Mouse (Mus musculus) CH12.LX (cell line): Measurements from ENCODE around the gene Rapgef6. TPM values are rescaled to one million over a fixed set of nuclear protein-coding genes. Genes with fewer than 3 reads are reported as not detected.
A peak's percentile ranks its signal among the peaks of the same experiment; 100 is the strongest.

Experiments
- DNase-seq: peaks from one replicate; pipeline ENCODE4 v3.0.0-alpha.2; 2013; ENCODE audit errors: extremely low read depth
- H3K27ac ChIP-seq: 2 replicates; pipeline ENCODE4 v1.5.1; 2012; ENCODE audit warnings: low read depth, mild to moderate bottlenecking, control low read depth, moderate library complexity; ENCODE audit not compliant: insufficient read depth
- H3K27me3 ChIP-seq: replicated peaks from 2 replicates; pipeline ENCODE3; 2012; ENCODE audit warnings: inconsistent platforms
- H3K36me3 ChIP-seq, 2 experiments: replicated peaks in 1 of 2; 2 replicates each; pipeline versions ENCODE3 to v1.6.1; 2012; ENCODE audit warnings: inconsistent platforms in 1 of 2, low read length in 1 of 2, mild to moderate bottlenecking in 1 of 2, mixed read lengths in 1 of 2, moderate library complexity in 1 of 2; ENCODE audit not compliant: control insufficient read depth in 1 of 2, insufficient read depth in 1 of 2
- H3K4me1 ChIP-seq, 2 experiments: 2 replicates each; pipeline ENCODE4 v1.6.1; 2012; ENCODE audit warnings: inconsistent platforms in 1 of 2, moderate library complexity in 1 of 2; ENCODE audit not compliant: insufficient read depth in 2 of 2, control insufficient read depth in 1 of 2
- H3K4me2 ChIP-seq: 2 replicates; pipeline ENCODE4 v1.6.1; 2012; ENCODE audit warnings: low read depth, mild to moderate bottlenecking, control low read depth; ENCODE audit not compliant: poor library complexity, insufficient read depth, severe bottlenecking
- H3K4me3 ChIP-seq, 3 experiments: fragments of 150-350 bp in 1 of 3; sonication (generic) in 1 of 3; replicated peaks in 1 of 3; 2 replicates each; pipeline versions ENCODE3 to v1.5.1; 2011 to 2012; ENCODE audit warnings: low read depth in 2 of 3, low read length in 2 of 3, mild to moderate bottlenecking in 2 of 3, moderate library complexity in 2 of 3, control low read depth in 1 of 3, improper control_type of control experiment in 1 of 3, inconsistent platforms in 1 of 3, mixed read lengths in 1 of 3; ENCODE audit not compliant: poor library complexity in 1 of 3
- H3K79me2 ChIP-seq: replicated peaks from 2 replicates; pipeline ENCODE4 v1.6.1; 2012; ENCODE audit warnings: mild to moderate bottlenecking, moderate library complexity; ENCODE audit not compliant: control insufficient read depth, poor library complexity, insufficient read depth, severe bottlenecking; ENCODE audit errors: extremely low read depth
- H3K9ac ChIP-seq: 2 replicates; pipeline ENCODE4 v1.6.1; 2012; ENCODE audit warnings: low read depth, mild to moderate bottlenecking, control low read depth, moderate library complexity; ENCODE audit not compliant: insufficient read depth
- H3K9me3 ChIP-seq: replicated peaks from 2 replicates; pipeline ENCODE3; 2012; ENCODE audit warnings: low read length, inconsistent platforms, mixed read lengths
- CTCF ChIP-seq, 2 experiments: IDR thresholded peaks in 1 of 2; conservative IDR thresholded peaks in 1 of 2; 2 replicates each; pipeline ENCODE4 v1.5.1; 2011 to 2012; ENCODE audit warnings: low read depth in 2 of 2, low read length in 2 of 2, improper control_type of control experiment in 1 of 2, inconsistent platforms in 1 of 2, mild to moderate bottlenecking in 1 of 2, moderate library complexity in 1 of 2
- E2F4 ChIP-seq: IDR thresholded peaks from 2 replicates; pipeline ENCODE4 v1.6.1; 2011; ENCODE audit warnings: low read depth, low read length, improper control_type of control experiment; ENCODE audit not compliant: insufficient replicate concordance
- ELF1 ChIP-seq: IDR thresholded peaks from 2 replicates; pipeline ENCODE4 v1.6.1; 2014; ENCODE audit warnings: low read depth, mild to moderate bottlenecking, inconsistent platforms, low read length, improper control_type of control experiment
- EP300 ChIP-seq: IDR thresholded peaks from 2 replicates; pipeline ENCODE4 v1.6.1; 2011; ENCODE audit warnings: low read length, improper control_type of control experiment
- GABPA ChIP-seq: IDR thresholded peaks from 2 replicates; pipeline ENCODE4 v1.6.1; 2012; ENCODE audit warnings: low read depth, low read length, improper control_type of control experiment, inconsistent platforms; ENCODE audit not compliant: insufficient replicate concordance
- JUN ChIP-seq: IDR thresholded peaks from 2 replicates; pipeline ENCODE4 v1.6.1; 2011; ENCODE audit warnings: low read depth, mild to moderate bottlenecking, low read length, improper control_type of control experiment, moderate library complexity; ENCODE audit not compliant: insufficient read depth
- JUND ChIP-seq: conservative IDR thresholded peaks from 2 replicates; pipeline ENCODE4 v1.6.1; 2011; ENCODE audit warnings: low read depth, low read length, improper control_type of control experiment
- KAT2A ChIP-seq: IDR thresholded peaks from 2 replicates; pipeline ENCODE4 v1.6.1; 2012; ENCODE audit warnings: low read length, improper control_type of control experiment, inconsistent platforms; ENCODE audit not compliant: insufficient replicate concordance
- MYC ChIP-seq: IDR thresholded peaks from 2 replicates; pipeline ENCODE4 v1.6.1; 2011; ENCODE audit warnings: low read depth, mild to moderate bottlenecking, improper control_type of control experiment, low read length
- POLR2A ChIP-seq: IDR thresholded peaks from 2 replicates; pipeline ENCODE4 v1.6.1; 2011; ENCODE audit warnings: low read depth, mild to moderate bottlenecking, improper control_type of control experiment, low read length
- RAD21 ChIP-seq: IDR thresholded peaks from 2 replicates; pipeline ENCODE4 v1.6.1; 2011; ENCODE audit warnings: low read depth, mild to moderate bottlenecking, low read length, improper control_type of control experiment, moderate library complexity
- SIN3A ChIP-seq: IDR thresholded peaks from 2 replicates; pipeline ENCODE4 v1.6.1; 2012; ENCODE audit warnings: low read length, improper control_type of control experiment, inconsistent platforms
- TCF12 ChIP-seq: IDR thresholded peaks from 2 replicates; pipeline ENCODE4 v1.6.1; 2014; ENCODE audit warnings: low read depth, mild to moderate bottlenecking, inconsistent platforms, low read length, improper control_type of control experiment
- USF1 ChIP-seq: IDR thresholded peaks from 2 replicates; pipeline ENCODE4 v1.6.1; 2014; ENCODE audit warnings: low read depth, mild to moderate bottlenecking, inconsistent platforms, low read length, improper control_type of control experiment
- USF2 ChIP-seq: conservative IDR thresholded peaks from 2 replicates; pipeline ENCODE4 v1.6.1; 2011; ENCODE audit warnings: low read depth, low read length, improper control_type of control experiment
- ZMIZ1 ChIP-seq: IDR thresholded peaks from 2 replicates; pipeline ENCODE4 v1.6.1; 2012; ENCODE audit warnings: low read depth, mild to moderate bottlenecking, inconsistent platforms, low read length, improper control_type of control experiment
- ZNF384 ChIP-seq: IDR thresholded peaks from 2 replicates; pipeline ENCODE4 v1.6.1; 2012; ENCODE audit warnings: low read depth, low read length, improper control_type of control experiment, inconsistent platforms
- dilution Hi-C: fragments of 300-500 bp; cut with MboI; formaldehyde crosslinking; loops from 2 replicates; pipeline ENCODE4 v1.14.3; 2020; ENCODE audit warnings: low sequenced_read_pairs; ENCODE audit not compliant: extremely low pct_unique_long_range_greater_than_20kb, extremely low pct_ligation_motif_present
- in situ Hi-C: fragments of 300-500 bp; cut with MboI; formaldehyde crosslinking; loops from 3 replicates; pipeline ENCODE4 v1.14.3; 2019; ENCODE audit warnings: low sequenced_read_pairs, low pct_ligation_motif_present, low pct_unique_long_range_greater_than_20kb, mixed read lengths
- polyA plus RNA-seq: library from polyadenylated mRNA; unstranded; fragments of >175 nt; gene quantifications from 2 replicates; pipeline ENCODE4 v1.2.1, GENCODE M21; 2012; ENCODE audit warnings: low read depth; ENCODE audit not compliant: insufficient read length
- total RNA-seq, 2 experiments: library from RNA; depleted of rRNA; stranded (reverse); fragments of 300-350 nt in 1 of 2; fragments of >200 nt in 1 of 2; gene quantifications; 2 replicates each; pipeline ENCODE4 v1.2.3; 2012 to 2014

Rapgef6 gene
- total and polyA plus RNA-seq, 3 experiments = 36.7 to 63.8 (median 38.3) TPM

DNA sequence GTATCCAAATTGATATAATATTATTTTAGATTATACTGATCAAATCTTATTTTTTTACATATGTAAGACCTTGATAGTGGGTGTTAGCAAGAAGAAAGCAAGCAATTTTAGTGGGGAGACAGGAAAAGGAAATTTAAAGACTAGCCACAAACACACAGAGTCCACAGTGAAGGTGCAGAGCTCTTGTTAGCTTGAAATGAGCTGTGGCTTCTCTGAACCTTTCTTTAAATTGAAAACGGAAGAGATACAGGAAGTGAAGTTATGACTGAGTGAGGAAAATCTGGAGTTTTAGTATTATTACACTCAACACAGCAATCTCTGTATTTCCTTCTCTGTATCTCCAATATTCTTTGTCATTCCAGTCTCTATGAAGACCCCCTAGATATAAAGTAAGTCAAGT lies 104.3 kb downstream of the Rapgef6 start:
- H3K4me1 ChIP-seq = no peaks in the 10 kb centered on the region
- in situ Hi-C loops = no loop called here
- dilution Hi-C loops = no loop called here
- no peak overlapping the region for H3K4me3 ChIP-seq
- 0 out of 2 replicates have a peak, but pooled peaks cover 2% of the 10 kb centered on the region for H3K79me2 ChIP-seq
- H3K27ac ChIP-seq = no peak overlapping the region
- no peak overlapping the region for H3K4me2 ChIP-seq
- no peak for DNase-seq
- TF ChIP-seq POLR2A = no peak
- TF ChIP-seq KAT2A = no peak
- no peak for TF ChIP-seq CTCF (conservative IDR thresholded peaks at IDR 0.05 in 1 of 2, IDR thresholded peaks at IDR 0.05 in 1 of 2; ENCODE audit: low read depth in 2 of 2, low read length in 2 of 2)
- TF ChIP-seq USF1 = no peak
- TF ChIP-seq SIN3A = no peak
- TF ChIP-seq USF2 = no peak
- TF ChIP-seq ZMIZ1 = no peak
- no peak for TF ChIP-seq ZNF384
- no peak for TF ChIP-seq TCF12
- no peak for TF ChIP-seq JUND
- no peak for TF ChIP-seq ELF1
- no peak for TF ChIP-seq EP300
- TF ChIP-seq MYC = no peak
- no peak for TF ChIP-seq GABPA
- TF ChIP-seq E2F4 = no peak
- TF ChIP-seq JUN = no peak
- H3K27me3 ChIP-seq = no peaks in the 10 kb centered on the region
- H3K9ac ChIP-seq = no peak overlapping the region
- no peaks in the 10 kb centered on the region for H3K9me3 ChIP-seq
- peaks cover 17 to 84% of the 10 kb centered on the region in 2 experiments for H3K36me3 ChIP-seq

DNA sequence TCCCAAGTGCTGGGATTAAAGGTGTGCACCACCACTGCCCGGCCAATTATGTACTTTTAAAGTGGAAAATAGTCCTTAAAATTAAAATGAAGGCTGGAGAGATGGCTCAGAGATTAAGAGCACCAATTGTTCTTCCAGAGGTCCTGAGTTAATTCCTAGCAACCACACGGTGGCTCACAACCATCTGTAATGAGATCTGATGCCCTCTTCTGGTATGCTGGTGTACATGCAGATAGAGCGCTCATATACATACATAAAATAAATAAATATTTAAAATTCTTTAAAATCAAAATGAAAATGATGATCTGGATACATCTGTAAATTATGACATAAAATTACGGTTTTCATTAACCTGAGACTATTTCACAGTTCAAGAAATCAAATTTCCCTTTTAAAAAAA lies 123.8 kb downstream of the Rapgef6 start:
- in situ Hi-C loops = no loop called here

More for the DNA sequence above, 123.8 kb downstream of the Rapgef6 start:
- Histone ChIP-seq H3K4me1 (peaks cover 0 to 15% of the 10 kb centered on the region in 2 experiments; a peak in 2 of 4 replicates), H3K27ac (no peak overlapping the region), H3K4me3 (no peak overlapping the region)
- TF ChIP-seq RAD21 = no peak; the same call in 1 of the 2 replicates
- TF ChIP-seq CTCF (conservative IDR thresholded peaks at IDR 0.05 in 1 of 2, IDR thresholded peaks at IDR 0.05 in 1 of 2; ENCODE audit: low read depth in 2 of 2, low read length in 2 of 2) = peak in 1 of 2 experiments; percentile 60; a peak in 2 of 4 replicates
- TF ChIP-seq, all 38 proteins: peak for 1
- no peak overlapping the region for H3K9ac ChIP-seq
- H3K27me3 ChIP-seq = no peaks in the 10 kb centered on the region
- no peak for DNase-seq
- H3K79me2 ChIP-seq = no peaks in the 10 kb centered on the region
- no peaks in the 10 kb centered on the region for H3K9me3 ChIP-seq
- H3K36me3 ChIP-seq = peaks cover 27 to 74% of the 10 kb centered on the region in 2 experiments
- dilution Hi-C loops = no loop called here
- no peak overlapping the region for H3K4me2 ChIP-seq
